Mouse (Mus musculus) CH12.LX (cell line): ENCODE measurements around the gene Tspan14. TPM values are rescaled to one million over a fixed set of nuclear protein-coding genes. Genes with fewer than 3 reads are reported as not detected.

ENCODE experiments used
- DNase-seq: peaks from one replicate; pipeline ENCODE4 v3.0.0-alpha.2; 2013; ENCODE audit errors: extremely low read depth
- H3K27ac ChIP-seq: 2 replicates; pipeline ENCODE4 v1.5.1; 2012; ENCODE audit warnings: low read depth, mild to moderate bottlenecking, control low read depth, moderate library complexity; ENCODE audit not compliant: insufficient read depth
- H3K27me3 ChIP-seq: replicated peaks from 2 replicates; pipeline ENCODE3; 2012; ENCODE audit warnings: inconsistent platforms
- H3K36me3 ChIP-seq, 2 experiments: replicated peaks in 1 of 2; 2 replicates each; pipeline versions ENCODE3 to v1.6.1; 2012; ENCODE audit warnings: inconsistent platforms in 1 of 2, low read length in 1 of 2, mild to moderate bottlenecking in 1 of 2, mixed read lengths in 1 of 2, moderate library complexity in 1 of 2; ENCODE audit not compliant: control insufficient read depth in 1 of 2, insufficient read depth in 1 of 2
- H3K4me1 ChIP-seq, 2 experiments: 2 replicates each; pipeline ENCODE4 v1.6.1; 2012; ENCODE audit warnings: inconsistent platforms in 1 of 2, moderate library complexity in 1 of 2; ENCODE audit not compliant: insufficient read depth in 2 of 2, control insufficient read depth in 1 of 2
- H3K4me2 ChIP-seq: 2 replicates; pipeline ENCODE4 v1.6.1; 2012; ENCODE audit warnings: low read depth, mild to moderate bottlenecking, control low read depth; ENCODE audit not compliant: poor library complexity, insufficient read depth, severe bottlenecking
- H3K4me3 ChIP-seq, 3 experiments: fragments of 150-350 bp in 1 of 3; sonication (generic) in 1 of 3; replicated peaks in 1 of 3; 2 replicates each; pipeline versions ENCODE3 to v1.5.1; 2011 to 2012; ENCODE audit warnings: low read depth in 2 of 3, low read length in 2 of 3, mild to moderate bottlenecking in 2 of 3, moderate library complexity in 2 of 3, control low read depth in 1 of 3, improper control_type of control experiment in 1 of 3, inconsistent platforms in 1 of 3, mixed read lengths in 1 of 3; ENCODE audit not compliant: poor library complexity in 1 of 3
- H3K79me2 ChIP-seq: replicated peaks from 2 replicates; pipeline ENCODE4 v1.6.1; 2012; ENCODE audit warnings: mild to moderate bottlenecking, moderate library complexity; ENCODE audit not compliant: control insufficient read depth, poor library complexity, insufficient read depth, severe bottlenecking; ENCODE audit errors: extremely low read depth
- H3K9ac ChIP-seq: 2 replicates; pipeline ENCODE4 v1.6.1; 2012; ENCODE audit warnings: low read depth, mild to moderate bottlenecking, control low read depth, moderate library complexity; ENCODE audit not compliant: insufficient read depth
- H3K9me3 ChIP-seq: replicated peaks from 2 replicates; pipeline ENCODE3; 2012; ENCODE audit warnings: low read length, inconsistent platforms, mixed read lengths
- CTCF ChIP-seq, 2 experiments: IDR thresholded peaks in 1 of 2; conservative IDR thresholded peaks in 1 of 2; 2 replicates each; pipeline ENCODE4 v1.5.1; 2011 to 2012; ENCODE audit warnings: low read depth in 2 of 2, low read length in 2 of 2, improper control_type of control experiment in 1 of 2, inconsistent platforms in 1 of 2, mild to moderate bottlenecking in 1 of 2, moderate library complexity in 1 of 2
- E2F4 ChIP-seq: IDR thresholded peaks from 2 replicates; pipeline ENCODE4 v1.6.1; 2011; ENCODE audit warnings: low read depth, low read length, improper control_type of control experiment; ENCODE audit not compliant: insufficient replicate concordance
- ELF1 ChIP-seq: IDR thresholded peaks from 2 replicates; pipeline ENCODE4 v1.6.1; 2014; ENCODE audit warnings: low read depth, mild to moderate bottlenecking, inconsistent platforms, low read length, improper control_type of control experiment
- EP300 ChIP-seq: IDR thresholded peaks from 2 replicates; pipeline ENCODE4 v1.6.1; 2011; ENCODE audit warnings: low read length, improper control_type of control experiment
- ETS1 ChIP-seq: conservative IDR thresholded peaks from 2 replicates; pipeline ENCODE4 v1.6.1; 2012; ENCODE audit warnings: low read depth, mild to moderate bottlenecking, inconsistent platforms, low read length, improper control_type of control experiment, moderate library complexity
- GABPA ChIP-seq: IDR thresholded peaks from 2 replicates; pipeline ENCODE4 v1.6.1; 2012; ENCODE audit warnings: low read depth, low read length, improper control_type of control experiment, inconsistent platforms; ENCODE audit not compliant: insufficient replicate concordance
- HCFC1 ChIP-seq: IDR thresholded peaks from 2 replicates; pipeline ENCODE4 v1.6.1; 2012; ENCODE audit warnings: low read depth, mild to moderate bottlenecking, inconsistent platforms, low read length, improper control_type of control experiment
- JUND ChIP-seq: conservative IDR thresholded peaks from 2 replicates; pipeline ENCODE4 v1.6.1; 2011; ENCODE audit warnings: low read depth, low read length, improper control_type of control experiment
- KAT2A ChIP-seq: IDR thresholded peaks from 2 replicates; pipeline ENCODE4 v1.6.1; 2012; ENCODE audit warnings: low read length, improper control_type of control experiment, inconsistent platforms; ENCODE audit not compliant: insufficient replicate concordance
- MAFK ChIP-seq: IDR thresholded peaks from 2 replicates; pipeline ENCODE4 v1.6.1; 2011; ENCODE audit warnings: low read length, improper control_type of control experiment; ENCODE audit not compliant: insufficient replicate concordance
- MAX ChIP-seq: IDR thresholded peaks from 2 replicates; pipeline ENCODE4 v1.6.1; 2011; ENCODE audit warnings: low read length, improper control_type of control experiment
- MEF2A ChIP-seq: IDR thresholded peaks from 2 replicates; pipeline ENCODE4 v1.6.1; 2014; ENCODE audit warnings: low read depth, mild to moderate bottlenecking, inconsistent platforms, low read length, improper control_type of control experiment, borderline replicate concordance
- NELFE ChIP-seq: IDR thresholded peaks from 2 replicates; pipeline ENCODE4 v1.6.1; 2011; ENCODE audit warnings: low read depth, low read length, improper control_type of control experiment
- NRF1 ChIP-seq: IDR thresholded peaks from 2 replicates; pipeline ENCODE4 v1.6.1; 2014; ENCODE audit warnings: low read depth, mild to moderate bottlenecking, inconsistent platforms, low read length, improper control_type of control experiment, moderate library complexity
- PAX5 ChIP-seq: IDR thresholded peaks from 2 replicates; pipeline ENCODE4 v1.6.1; 2012; ENCODE audit warnings: low read length, inconsistent platforms, mixed read lengths
- POLR2A ChIP-seq: IDR thresholded peaks from 2 replicates; pipeline ENCODE4 v1.6.1; 2011; ENCODE audit warnings: low read depth, mild to moderate bottlenecking, improper control_type of control experiment, low read length
- RCOR1 ChIP-seq: conservative IDR thresholded peaks from 2 replicates; pipeline ENCODE4 v1.6.1; 2012; ENCODE audit warnings: low read depth, mild to moderate bottlenecking, inconsistent platforms, low read length, improper control_type of control experiment
- SIN3A ChIP-seq: IDR thresholded peaks from 2 replicates; pipeline ENCODE4 v1.6.1; 2012; ENCODE audit warnings: low read length, improper control_type of control experiment, inconsistent platforms
- TBP ChIP-seq: conservative IDR thresholded peaks from 2 replicates; pipeline ENCODE4 v1.6.1; 2011; ENCODE audit warnings: low read depth, low read length, improper control_type of control experiment
- TCF12 ChIP-seq: IDR thresholded peaks from 2 replicates; pipeline ENCODE4 v1.6.1; 2014; ENCODE audit warnings: low read depth, mild to moderate bottlenecking, inconsistent platforms, low read length, improper control_type of control experiment
- USF1 ChIP-seq: IDR thresholded peaks from 2 replicates; pipeline ENCODE4 v1.6.1; 2014; ENCODE audit warnings: low read depth, mild to moderate bottlenecking, inconsistent platforms, low read length, improper control_type of control experiment
- USF2 ChIP-seq: conservative IDR thresholded peaks from 2 replicates; pipeline ENCODE4 v1.6.1; 2011; ENCODE audit warnings: low read depth, low read length, improper control_type of control experiment
- ZKSCAN1 ChIP-seq: IDR thresholded peaks from 2 replicates; pipeline ENCODE4 v1.6.1; 2012; ENCODE audit warnings: low read depth, inconsistent platforms, low read length, improper control_type of control experiment, borderline replicate concordance
- ZNF384 ChIP-seq: IDR thresholded peaks from 2 replicates; pipeline ENCODE4 v1.6.1; 2012; ENCODE audit warnings: low read depth, low read length, improper control_type of control experiment, inconsistent platforms
- dilution Hi-C: fragments of 300-500 bp; cut with MboI; formaldehyde crosslinking; loops from 2 replicates; pipeline ENCODE4 v1.14.3; 2020; ENCODE audit warnings: low sequenced_read_pairs; ENCODE audit not compliant: extremely low pct_unique_long_range_greater_than_20kb, extremely low pct_ligation_motif_present
- in situ Hi-C: fragments of 300-500 bp; cut with MboI; formaldehyde crosslinking; loops from 3 replicates; pipeline ENCODE4 v1.14.3; 2019; ENCODE audit warnings: low sequenced_read_pairs, low pct_ligation_motif_present, low pct_unique_long_range_greater_than_20kb, mixed read lengths
- polyA plus RNA-seq: library from polyadenylated mRNA; unstranded; fragments of >175 nt; gene quantifications from 2 replicates; pipeline ENCODE4 v1.2.1, GENCODE M21; 2012; ENCODE audit warnings: low read depth; ENCODE audit not compliant: insufficient read length
- total RNA-seq, 2 experiments: library from RNA; depleted of rRNA; stranded (reverse); fragments of 300-350 nt in 1 of 2; fragments of >200 nt in 1 of 2; gene quantifications; 2 replicates each; pipeline ENCODE4 v1.2.3; 2012 to 2014

The Tspan14 gene
- total and polyA plus RNA-seq, 3 experiments: 11.6 to 19.1 (median 14.9) TPM

GRCm38 (mm10) chr14:41013630-41014613, 47.3 kb upstream of the Tspan14 start, which contains the start of gene Fam213a (continued):
- TF ChIP-seq USF1 (peak; percentile 77), TBP (no peak), E2F4 (no peak), NRF1 (peak; percentile 99)

- Histone ChIP-seq H3K9me3 (no peaks in the 10 kb centered on the region), H3K4me2 (peak overlapping the region; percentile 41), H3K9ac (peak overlapping the region; percentile 53), H3K36me3 (no peaks in the 10 kb centered on the region), H3K79me2 (no peaks in the 10 kb centered on the region), H3K4me1 (peaks cover 6 to 33% of the 10 kb centered on the region in 2 experiments), H3K27me3 (no peaks in the 10 kb centered on the region), H3K27ac (no peak overlapping the region), H3K4me3 (peak overlapping the region; percentile 43 to 69 (median 57))
- TF ChIP-seq SIN3A: no peak
- no peak for TF ChIP-seq PAX5
- TF ChIP-seq ZNF384: no peak
- DNase-seq: no peak
- in situ Hi-C loops: no loop called here
- dilution Hi-C loops: no loop called here
Measured at GRCm38 (mm10) chr14:41013143-41013542, 46.5 kb upstream of the Tspan14 start.

DNA sequence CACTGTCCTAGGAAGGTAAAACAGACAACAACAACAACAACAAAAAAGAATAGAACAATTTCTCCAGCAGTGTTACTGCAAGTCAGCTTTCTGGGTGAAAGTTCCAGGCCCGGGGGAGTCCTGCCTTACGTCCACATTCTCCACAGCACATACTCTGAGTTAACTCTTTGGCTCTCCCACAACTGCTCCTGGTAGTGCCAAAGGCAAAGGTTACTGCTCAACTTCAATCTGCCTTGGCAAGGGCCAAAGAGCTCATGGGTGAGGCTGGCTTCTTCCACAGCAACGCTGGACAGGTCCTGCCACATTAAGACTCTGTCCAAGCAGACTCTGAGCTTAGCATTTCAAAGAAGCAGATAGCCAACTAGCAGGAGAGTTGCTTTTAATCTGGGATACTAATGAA, 45.3 kb upstream of the Tspan14 start:
- H3K4me2 ChIP-seq: no peak overlapping the region
- H3K27me3 ChIP-seq: no peaks in the 10 kb centered on the region
- peaks cover 4 to 24% of the 10 kb centered on the region in 2 experiments; a peak in 3 of 4 replicates for H3K4me1 ChIP-seq
- H3K9me3 ChIP-seq: no peaks in the 10 kb centered on the region
- peaks cover 0 to 2% of the 10 kb centered on the region in 2 experiments for H3K36me3 ChIP-seq
- no peak for DNase-seq
- H3K27ac ChIP-seq: no peak overlapping the region
- TF ChIP-seq JUND (no peak), ZNF384 (no peak), ETS1 (no peak), HCFC1 (no peak), EP300 (no peak), MEF2A (no peak), RCOR1 (no peak), NELFE (no peak), ZKSCAN1 (no peak), ELF1 (no peak), TCF12 (no peak), E2F4 (no peak), MAX (no peak), USF1 (no peak), GABPA (no peak), CTCF (conservative IDR thresholded peaks at IDR 0.05 in 1 of 2, IDR thresholded peaks at IDR 0.05 in 1 of 2; ENCODE audit: low read depth in 2 of 2, low read length in 2 of 2) (no peak), MAFK (no peak), POLR2A (no peak), KAT2A (no peak), USF2 (no peak)
- dilution Hi-C loops (no loop called here), in situ Hi-C loops (no loop called here)
- H3K9ac ChIP-seq: no peak overlapping the region
- no peak overlapping the region for H3K4me3 ChIP-seq
- H3K79me2 ChIP-seq: no peaks in the 10 kb centered on the region
